Mouse (Mus musculus) testis, adult 2 months (tissue): ENCODE measurements at regions not wholly inside any gene's neighbourhood (a gene's known extent, or its start where the extent isn't known, plus 50 kb on each side); places are given as distances from the start of the nearest gene placed in this dataset.

Experiments used
- CTCF ChIP-seq: fragments of 200-500 bp; IDR thresholded peaks from 2 replicates; pipeline ENCODE4 v1.5.1; 2012; ENCODE audit warnings: low read depth, mild to moderate bottlenecking, inconsistent platforms, low read length, moderate library complexity; ENCODE audit not compliant: control insufficient read depth, insufficient read depth, insufficient replicate concordance
- POLR2A ChIP-seq: fragments of 200-500 bp; IDR thresholded peaks from 2 replicates; pipeline ENCODE4 v1.6.1; 2012; ENCODE audit warnings: low read depth, mild to moderate bottlenecking, inconsistent platforms, low read length, moderate library complexity; ENCODE audit not compliant: control insufficient read depth

DNA sequence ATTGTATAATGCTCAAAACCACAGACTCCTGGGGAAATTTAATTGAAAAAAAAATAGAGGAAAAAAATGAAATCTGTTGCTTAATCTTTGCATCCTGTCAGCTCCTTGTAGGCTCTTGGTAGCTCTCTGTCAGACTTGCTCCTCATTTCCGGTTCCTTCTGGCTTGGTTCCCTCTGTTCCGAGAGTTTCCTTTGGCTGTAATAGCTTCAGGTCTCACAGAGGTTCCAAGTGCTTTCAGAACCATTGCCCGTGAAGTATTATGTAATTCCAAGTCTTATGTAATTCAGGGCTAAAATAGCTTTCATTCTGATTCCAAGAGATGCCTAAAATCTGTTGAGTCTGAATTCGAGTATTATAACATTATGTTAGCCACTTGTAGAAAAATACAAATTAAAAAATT, 117.3 kb downstream of the Spry2 start:
- no peak for TF ChIP-seq CTCF
- TF ChIP-seq POLR2A: no peak
